In genomic region chr1:69683851-69684250, GRCm38 (mm10) we compare ENCODE assay signal across 9 mouse cellular contexts. TPM values are rescaled to one million over a fixed set of nuclear protein-coding genes. Genes with fewer than 3 reads are reported as not detected.
A peak's percentile ranks its signal among the peaks of the same experiment; 100 is the strongest.
DNase-seq lines count a peak whose midpoint lies in the region; ATAC-seq and TF ChIP-seq lines count a peak whose summit lies in the region.
"Had no signal": no experiment of that assay in that cellular context is flagged by ENCODE, and none has a peak within 500 bp of the region (broad histone marks: within the 10 kb centered on the region; RNA-seq: fewer than 3 reads in every experiment).

No protein-coding gene starts in this region.

- H3K36me3 ChIP-seq in heart, postnatal 0 days (replicated peaks; ENCODE audit: control insufficient read depth, insufficient read depth, low read length): no peaks in the 10 kb centered on the region
- H3K36me3 ChIP-seq in neural tube, embryonic 12.5 days: no peaks in the 10 kb centered on the region
- no peaks in the 10 kb centered on the region for H3K36me3 ChIP-seq in limb, embryonic 13.5 days
- H3K36me3 ChIP-seq in stomach, postnatal 0 days (ENCODE audit: control insufficient read depth, insufficient read depth, low read length): no peaks in the 10 kb centered on the region

- no peaks in the 10 kb centered on the region for H3K9me3 ChIP-seq in heart, postnatal 0 days (replicated peaks; ENCODE audit: control insufficient read depth, low read length)
- no peaks in the 10 kb centered on the region for H3K9me3 ChIP-seq in neural tube, embryonic 12.5 days
- H3K9me3 ChIP-seq in limb, embryonic 13.5 days: no peaks in the 10 kb centered on the region
- no peaks in the 10 kb centered on the region for H3K9me3 ChIP-seq in stomach, postnatal 0 days (ENCODE audit: control insufficient read depth, low read length)

- H3K4me1 ChIP-seq in heart, postnatal 0 days (ENCODE audit: control insufficient read depth, insufficient read depth): peaks cover 7% of the 10 kb centered on the region; the same call in 1 of the 2 replicates
- H3K4me1 ChIP-seq in neural tube, embryonic 12.5 days: 0 out of 2 replicates have a peak, but pooled peaks cover 3% of the 10 kb centered on the region
- H3K4me1 ChIP-seq in limb, embryonic 13.5 days: 0 out of 2 replicates have a peak, but pooled peaks cover 5% of the 10 kb centered on the region
- H3K4me1 ChIP-seq in stomach, postnatal 0 days (replicated peaks; ENCODE audit: control insufficient read depth, insufficient read depth): 0 out of 2 replicates have a peak, but pooled peaks cover 3% of the 10 kb centered on the region

- H3K27ac ChIP-seq in heart, postnatal 0 days (ENCODE audit: low read depth): no peak overlapping the region
- no peak overlapping the region for H3K27ac ChIP-seq in neural tube, embryonic 12.5 days
- H3K27ac ChIP-seq in limb, embryonic 13.5 days: no peak overlapping the region
- H3K27ac ChIP-seq in stomach, postnatal 0 days (replicated peaks): no peak overlapping the region
- no peak overlapping the region; the same call in 1 of the 2 replicates for H3K27ac ChIP-seq in layer of hippocampus, adult 2 months

- H3K4me2 ChIP-seq in heart, postnatal 0 days (ENCODE audit: low read depth, low read length): peak overlapping the region; percentile 92; the same call in 1 of the 2 replicates
- peak overlapping the region; percentile 73; the same call in 1 of the 2 replicates for H3K4me2 ChIP-seq in neural tube, embryonic 12.5 days (replicated peaks)
- H3K4me2 ChIP-seq in limb, embryonic 13.5 days (replicated peaks): peak overlapping the region; percentile 76
- peak overlapping the region; percentile 70 for H3K4me2 ChIP-seq in stomach, postnatal 0 days (replicated peaks; ENCODE audit: low read depth)

- no peak for DNase-seq in heart, postnatal 0 days (ENCODE audit: low spot score)
- DNase-seq in heart, postnatal 25 days (ENCODE audit: low spot score): no peak
- DNase-seq in neural tube, embryonic 10.5 days (ENCODE audit: extremely low spot score, low spot score): no peak
- no peak for DNase-seq in stomach, postnatal 0 days (ENCODE audit: low spot score)
- no peak for DNase-seq in right cerebral cortex, postnatal 4 days
- DNase-seq in layer of hippocampus, adult 2 months (ENCODE audit: low spot score in 2 of 2): no peak
- DNase-seq: cerebellum, adult 11 months had no signal

- intact Hi-C loops in heart, postnatal 25 days (cut with DNase I): no loop called here

- no peak for TF ChIP-seq CTCF in heart, postnatal 0 days (IDR thresholded peaks at IDR 0.05; ENCODE audit: low read depth)
- no peak for TF ChIP-seq CTCF in stomach, postnatal 0 days (IDR thresholded peaks at IDR 0.05; ENCODE audit: low read depth)
- no peak for TF ChIP-seq CTCF in layer of hippocampus, adult 2 months (conservative IDR thresholded peaks at IDR 0.05)

- no peak for TF ChIP-seq EP300 in heart, postnatal 0 days (IDR thresholded peaks at IDR 0.05; ENCODE audit: low read depth)
- no peak for TF ChIP-seq EP300 in stomach, postnatal 0 days (optimal IDR thresholded peaks at IDR 0.05)

- ATAC-seq in heart, postnatal 0 days (ENCODE audit: insufficient read depth, low read depth): no peak
- no peak for ATAC-seq in neural tube, embryonic 12.5 days (ENCODE audit: low FRiP score, low read depth)
- no peak for ATAC-seq in limb, embryonic 13.5 days (ENCODE audit: low FRiP score, low read depth)
- ATAC-seq in stomach, postnatal 0 days (ENCODE audit: low FRiP score, low TSS enrichment): no peak

- H3K27me3 ChIP-seq in heart, postnatal 0 days (ENCODE audit: control insufficient read depth, insufficient read depth, low read length): no peaks in the 10 kb centered on the region
- no peaks in the 10 kb centered on the region for H3K27me3 ChIP-seq in neural tube, embryonic 12.5 days (replicated peaks)
- peaks cover 15% of the 10 kb centered on the region for H3K27me3 ChIP-seq in limb, embryonic 13.5 days
- H3K27me3 ChIP-seq in stomach, postnatal 0 days (ENCODE audit: control insufficient read depth, insufficient read depth, low read length): no peaks in the 10 kb centered on the region

- H3K9ac ChIP-seq in heart, postnatal 0 days (replicated peaks; ENCODE audit: low read depth, low read length): no peak overlapping the region
- H3K9ac ChIP-seq in neural tube, embryonic 12.5 days: no peak overlapping the region
- H3K9ac ChIP-seq in limb, embryonic 13.5 days: no peak overlapping the region
- peak overlapping the region; percentile 4; the same call in 1 of the 2 replicates for H3K9ac ChIP-seq in stomach, postnatal 0 days (ENCODE audit: low read length)

- no peak overlapping the region for H3K4me3 ChIP-seq in heart, postnatal 0 days (ENCODE audit: low read depth, low read length)
- H3K4me3 ChIP-seq in neural tube, embryonic 12.5 days: no peak overlapping the region
- 0 out of 2 replicates have a peak overlapping the region, but pooled peaks have one; percentile 1 for H3K4me3 ChIP-seq in limb, embryonic 13.5 days
- H3K4me3 ChIP-seq in stomach, postnatal 0 days (ENCODE audit: low read depth, low read length): no peak overlapping the region
- H3K4me3 ChIP-seq in layer of hippocampus, adult 2 months: no peak overlapping the region

- 81% methylated on average over 3 of the region's 3 CpGs for WGBS in heart, postnatal 0 days
- 61% methylated on average over 3 of the region's 3 CpGs for WGBS in neural tube, embryonic 12.5 days
- WGBS in limb, embryonic 13.5 days: 68% methylated on average over 3 of the region's 3 CpGs
- 45% methylated on average over 3 of the region's 3 CpGs for WGBS in stomach, postnatal 0 days

RNA-seq across cellular contexts. Expression of gene Ikzf2, which starts 3.2 kb away (rescaled TPM):
- total RNA-seq in heart, postnatal 0 days (2014; rRNA removed; ENCODE audit: low replicate concordance): 3.3 and 4.7 TPM in 2 replicates
- 1.3 and 1.7 TPM in 2 replicates for polyA plus RNA-seq in heart, postnatal 0 days (2015; fragmentation: Nextera tagmentation; extraction: Ambion mirVana)
- 1 to 10 TPM; 5.2 to 7.2 TPM for total RNA-seq in heart, postnatal 25 days (2021)
- polyA plus RNA-seq in neural tube, embryonic 12.5 days (2016; fragmentation: Nextera tagmentation; extraction: Ambion mirVana): 3.8 and 3.9 TPM in 2 replicates
- polyA plus RNA-seq in limb, embryonic 13.5 days (2015; fragmentation: Nextera tagmentation; extraction: Ambion mirVana): 3.5 and 4.3 TPM in 2 replicates
- 2.4 and 2.5 TPM in 2 replicates for polyA plus RNA-seq in stomach, postnatal 0 days (2015; fragmentation: Nextera tagmentation; extraction: Ambion mirVana)
- 10 to 100 TPM in 1 of 2 experiments, 1 to 10 TPM in 1; 9.2 to 10.5 TPM for total RNA-seq in layer of hippocampus, adult 2 months (2021)
